Mouse (Mus musculus) olfactory bulb, adult 2 months (tissue): Measurements from ENCODE around the gene Gapdhs. TPM values are rescaled to one million over a fixed set of nuclear protein-coding genes. Genes with fewer than 3 reads are reported as not detected.
A peak's percentile ranks its signal among the peaks of the same experiment; 100 is the strongest.
"Not testable (repeated sequence)": the region's sequence is repeated elsewhere in the genome, so short reads cannot be mapped to it uniquely, and the experiment has no call there.

Experiments
- H3K27ac ChIP-seq: fragments of 200-500 bp; 2 replicates; pipeline ENCODE4 v1.5.1; 2012; ENCODE audit warnings: low read depth, low read length; ENCODE audit not compliant: insufficient read depth
- H3K4me1 ChIP-seq: fragments of 200-500 bp; 2 replicates; pipeline ENCODE4 v1.6.1; 2012; ENCODE audit warnings: low read length; ENCODE audit not compliant: control insufficient read depth, insufficient read depth
- H3K4me3 ChIP-seq: fragments of 200-500 bp; 2 replicates; pipeline ENCODE4 v1.5.1; 2012; ENCODE audit warnings: mild to moderate bottlenecking, low read depth, low read length, moderate library complexity; ENCODE audit not compliant: insufficient read depth
- CTCF ChIP-seq: fragments of 200-500 bp; IDR thresholded peaks from 2 replicates; pipeline ENCODE4 v1.5.1; 2012; ENCODE audit warnings: low read depth, mild to moderate bottlenecking, low read length, moderate library complexity; ENCODE audit not compliant: insufficient read depth
- POLR2A ChIP-seq: fragments of 200-500 bp; IDR thresholded peaks from 2 replicates; pipeline ENCODE4 v1.6.1; 2012; ENCODE audit warnings: mild to moderate bottlenecking, low read depth, low read length, moderate library complexity; ENCODE audit not compliant: insufficient read depth
- WGBS: fragments of 180-500 bp; shearing (Covaris S2); methylation state at CpG from one replicate; pipeline ENCODE4 v1.1.7; 2018; 5-methylcytosine and 5-hydroxymethylcytosine counted together
- polyA plus RNA-seq: library from polyadenylated mRNA; stranded (reverse); fragments of >200 nt; gene quantifications from 2 replicates; pipeline ENCODE4 v1.2.4, GENCODE M21; 2012; ENCODE audit warnings: low replicate concordance; ENCODE audit not compliant: missing spikeins, insufficient read depth, insufficient read length

Gene Gapdhs
- polyA plus RNA-seq: not detected in 2 replicates

- H3K27ac ChIP-seq, H3K4me3 ChIP-seq, H3K4me1 ChIP-seq: not testable (repeated sequence)
- 93% methylated on average over 3 of the region's 4 CpGs for WGBS
Measured at GRCm38 (mm10) chr7:30743617-30744016, at the start of gene Gapdhs. TSS of gene Gapdhs (minus strand) at chr7:30743681.

GRCm38 (mm10) chr7:30791921-30792320 lies 48.4 kb upstream of the Gapdhs start:
- H3K27ac ChIP-seq: no peak overlapping the region
- 36% methylated on average over 9 of the region's 9 CpGs for WGBS

GRCm38 (mm10) chr7:30790141-30790540 lies 46.7 kb upstream of the Gapdhs start:
- WGBS: 42% methylated on average over 10 of the region's 10 CpGs
- Histone ChIP-seq H3K27ac (no peak overlapping the region), H3K4me1 (peaks cover 23% of the 10 kb centered on the region), H3K4me3 (no peak overlapping the region)
- TF ChIP-seq CTCF: no peak
- no peak for TF ChIP-seq POLR2A

More at GRCm38 (mm10) chr7:30791921-30792320, 48.4 kb upstream of the Gapdhs start:
- H3K4me3 ChIP-seq: no peak overlapping the region
- TF ChIP-seq CTCF (no peak), POLR2A (no peak)
- peaks cover 15% of the 10 kb centered on the region for H3K4me1 ChIP-seq

- Histone ChIP-seq H3K4me3 (no peak within 1 kb of the TSS), H3K4me1 (peaks cover 23% of the 10 kb centered on the region), H3K27ac (no peak within 1 kb of the TSS)
- TF ChIP-seq POLR2A (no peak), CTCF (no peak)
- 50% methylated on average over 15 of the region's 15 CpGs for WGBS
Measured at GRCm38 (mm10) chr7:30787377-30788022, 44.0 kb upstream of the Gapdhs start, which contains the start of gene Krtdap. TSS of gene Krtdap (plus strand) at chr7:30787896.

- WGBS: 58% methylated on average over 13 of the region's 13 CpGs
- Histone ChIP-seq H3K4me3 (no peak overlapping the region), H3K27ac (no peak overlapping the region), H3K4me1 (peaks cover 23% of the 10 kb centered on the region)
- no peak for TF ChIP-seq POLR2A
- no peak for TF ChIP-seq CTCF
Measured at GRCm38 (mm10) chr7:30785721-30786546, 42.5 kb upstream of the Gapdhs start.

- no peak overlapping the region for H3K4me3 ChIP-seq
- H3K4me1 ChIP-seq: peaks cover 20% of the 10 kb centered on the region
- WGBS: 80% methylated on average over 1 of the region's 1 CpGs
- H3K27ac ChIP-seq: no peak overlapping the region
- TF ChIP-seq CTCF: no peak
- no peak for TF ChIP-seq POLR2A
Measured at GRCm38 (mm10) chr7:30785154-30785553, 41.7 kb upstream of the Gapdhs start.

- Histone ChIP-seq H3K4me1 (peaks cover 12% of the 10 kb centered on the region), H3K27ac (no peak overlapping the region), H3K4me3 (no peak overlapping the region)
- WGBS: 82% methylated on average over 3 of the region's 3 CpGs
- TF ChIP-seq CTCF (no peak), POLR2A (no peak)
Measured at GRCm38 (mm10) chr7:30782658-30783057, 39.2 kb upstream of the Gapdhs start.

- TF ChIP-seq POLR2A (no peak), CTCF (0 out of 2 replicates have a peak, but pooled peaks have one; percentile 33)
- Histone ChIP-seq H3K4me1 (peaks cover 14% of the 10 kb centered on the region), H3K27ac (no peak overlapping the region), H3K4me3 (no peak overlapping the region)
- WGBS: 72% methylated on average over 4 of the region's 4 CpGs
Measured at GRCm38 (mm10) chr7:30781792-30782191, 38.3 kb upstream of the Gapdhs start.

- 93% methylated on average over 1 of the region's 1 CpGs for whole genome bisulfite sequencing
- TF ChIP-seq POLR2A (no peak), CTCF (no peak)
- no peak overlapping the region for H3K27ac ChIP-seq
- peaks cover 13% of the 10 kb centered on the region for H3K4me1 ChIP-seq
- no peak overlapping the region for H3K4me3 ChIP-seq
Measured at GRCm38 (mm10) chr7:30777911-30778310, 34.4 kb upstream of the Gapdhs start.
